Mouse (Mus musculus): ENCODE measurements around the gene Gm9903. TPM values are rescaled to one million over a fixed set of nuclear protein-coding genes. Genes with fewer than 3 reads are reported as not detected.

Gene Gm9903
- polyA plus RNA-seq, 1 experiment from 2014 or later = 0.64 TPM

GRCm38 (mm10) chr5:33605314-33605713 is 24.4 kb upstream of the Gm9903 start:
- Histone ChIP-seq H3K9me3 (replicated peaks; ENCODE audit: low read length) (no peaks in the 10 kb centered on the region), H3K27me3 (ENCODE audit: insufficient read depth, low read length) (no peaks in the 10 kb centered on the region), H3K27ac (no peak overlapping the region), H3K4me1 (replicated peaks; ENCODE audit: insufficient read depth, low read length) (no peaks in the 10 kb centered on the region), H3K4me3 (replicated peaks; ENCODE audit: low read depth, low read length) (no peak overlapping the region), H3K36me3 (ENCODE audit: insufficient read depth, low read length) (peaks cover 29% of the 10 kb centered on the region), H3K4me2 (ENCODE audit: low read length) (no peak overlapping the region), H3K9ac (ENCODE audit: low read depth, low read length) (no peak overlapping the region)
- ATAC-seq (replicated peaks; ENCODE audit: low FRiP score, low read depth) = no peak
- no peak for TF ChIP-seq CTCF (IDR thresholded peaks at IDR 0.05; ENCODE audit: low read depth)
- no peak for DNase-seq (ENCODE audit: low spot score)
- 66% methylated on average over 5 of the region's 5 CpGs for WGBS

GRCm38 (mm10) chr5:33606631-33607030 is 23.1 kb upstream of the Gm9903 start:
- Histone ChIP-seq H3K9ac (ENCODE audit: low read depth, low read length) (no peak overlapping the region), H3K4me2 (ENCODE audit: low read length) (no peak overlapping the region), H3K4me3 (replicated peaks; ENCODE audit: low read depth, low read length) (no peak overlapping the region), H3K36me3 (ENCODE audit: insufficient read depth, low read length) (peaks cover 29% of the 10 kb centered on the region), H3K4me1 (replicated peaks; ENCODE audit: insufficient read depth, low read length) (no peaks in the 10 kb centered on the region), H3K27ac (no peak overlapping the region), H3K9me3 (replicated peaks; ENCODE audit: low read length) (no peaks in the 10 kb centered on the region), H3K27me3 (ENCODE audit: insufficient read depth, low read length) (no peaks in the 10 kb centered on the region)
- DNase-seq (ENCODE audit: low spot score) = no peak
- no peak for ATAC-seq (replicated peaks; ENCODE audit: low FRiP score, low read depth)
- no peak for TF ChIP-seq CTCF (IDR thresholded peaks at IDR 0.05; ENCODE audit: low read depth)
- WGBS = 63% methylated on average over 7 of the region's 7 CpGs

GRCm38 (mm10) chr5:33607434-33607833 is 22.3 kb upstream of the Gm9903 start:
- WGBS = 97% methylated on average over 15 of the region's 15 CpGs
- no peak overlapping the region for H3K27ac ChIP-seq
- H3K27me3 ChIP-seq (ENCODE audit: insufficient read depth, low read length) = no peaks in the 10 kb centered on the region
- peaks cover 32% of the 10 kb centered on the region for H3K36me3 ChIP-seq (ENCODE audit: insufficient read depth, low read length)
- no peak for DNase-seq (ENCODE audit: low spot score)
- no peak overlapping the region for H3K4me3 ChIP-seq (replicated peaks; ENCODE audit: low read depth, low read length)
- peak overlapping the region; percentile 13; the same call in 1 of the 2 replicates for H3K9ac ChIP-seq (ENCODE audit: low read depth, low read length)
- ATAC-seq (replicated peaks; ENCODE audit: low FRiP score, low read depth) = no peak
- H3K4me2 ChIP-seq (ENCODE audit: low read length) = no peak overlapping the region
- H3K4me1 ChIP-seq (replicated peaks; ENCODE audit: insufficient read depth, low read length) = no peaks in the 10 kb centered on the region
- no peaks in the 10 kb centered on the region for H3K9me3 ChIP-seq (replicated peaks; ENCODE audit: low read length)
- no peak for TF ChIP-seq CTCF (IDR thresholded peaks at IDR 0.05; ENCODE audit: low read depth)

- Histone ChIP-seq H3K4me2 (ENCODE audit: low read length) (no peak overlapping the region), H3K27me3 (ENCODE audit: insufficient read depth, low read length) (no peaks in the 10 kb centered on the region), H3K27ac (no peak overlapping the region), H3K4me3 (replicated peaks; ENCODE audit: low read depth, low read length) (no peak overlapping the region), H3K36me3 (ENCODE audit: insufficient read depth, low read length) (peaks cover 32% of the 10 kb centered on the region), H3K4me1 (replicated peaks; ENCODE audit: insufficient read depth, low read length) (no peaks in the 10 kb centered on the region), H3K9ac (ENCODE audit: low read depth, low read length) (no peak overlapping the region), H3K9me3 (replicated peaks; ENCODE audit: low read length) (no peaks in the 10 kb centered on the region)
- no peak for TF ChIP-seq CTCF (IDR thresholded peaks at IDR 0.05; ENCODE audit: low read depth)
- DNase-seq (ENCODE audit: low spot score) = no peak
- 72% methylated on average over 1 of the region's 1 CpGs for WGBS
- ATAC-seq (replicated peaks; ENCODE audit: low FRiP score, low read depth) = no peak
Observed at GRCm38 (mm10) chr5:33609226-33609625, 20.5 kb upstream of the Gm9903 start.

GRCm38 (mm10) chr5:33611795-33612194 is 17.9 kb upstream of the Gm9903 start:
- H3K36me3 ChIP-seq (ENCODE audit: insufficient read depth, low read length) = peaks cover 27% of the 10 kb centered on the region
- 97% methylated on average over 1 of the region's 1 CpGs for WGBS

GRCm38 (mm10) chr5:33614391-33614790 is 15.3 kb upstream of the Gm9903 start:
- DNase-seq (ENCODE audit: low spot score) (no peak), ATAC-seq (replicated peaks; ENCODE audit: low FRiP score, low read depth) (no peak)
- no peaks in the 10 kb centered on the region for H3K4me1 ChIP-seq (replicated peaks; ENCODE audit: insufficient read depth, low read length)
- no peak overlapping the region for H3K4me3 ChIP-seq (replicated peaks; ENCODE audit: low read depth, low read length)
- H3K27ac ChIP-seq = no peak overlapping the region
- no peak overlapping the region for H3K4me2 ChIP-seq (ENCODE audit: low read length)
- no peaks in the 10 kb centered on the region for H3K9me3 ChIP-seq (replicated peaks; ENCODE audit: low read length)
- WGBS = 78% methylated on average over 6 of the region's 6 CpGs
- H3K9ac ChIP-seq (ENCODE audit: low read depth, low read length) = no peak overlapping the region
- TF ChIP-seq CTCF (IDR thresholded peaks at IDR 0.05; ENCODE audit: low read depth) = no peak
- no peaks in the 10 kb centered on the region for H3K27me3 ChIP-seq (ENCODE audit: insufficient read depth, low read length)
- peaks cover 11% of the 10 kb centered on the region for H3K36me3 ChIP-seq (ENCODE audit: insufficient read depth, low read length)

More at GRCm38 (mm10) chr5:33611795-33612194, 17.9 kb upstream of the Gm9903 start:
- TF ChIP-seq CTCF (IDR thresholded peaks at IDR 0.05; ENCODE audit: low read depth) = no peak
- no peak overlapping the region for H3K4me3 ChIP-seq (replicated peaks; ENCODE audit: low read depth, low read length)
- ATAC-seq (replicated peaks; ENCODE audit: low FRiP score, low read depth) = no peak
- no peak overlapping the region for H3K4me2 ChIP-seq (ENCODE audit: low read length)
- no peak overlapping the region for H3K27ac ChIP-seq
- no peak for DNase-seq (ENCODE audit: low spot score)
- no peaks in the 10 kb centered on the region for H3K9me3 ChIP-seq (replicated peaks; ENCODE audit: low read length)
- H3K4me1 ChIP-seq (replicated peaks; ENCODE audit: insufficient read depth, low read length) = no peaks in the 10 kb centered on the region
- H3K9ac ChIP-seq (ENCODE audit: low read depth, low read length) = no peak overlapping the region
- H3K27me3 ChIP-seq (ENCODE audit: insufficient read depth, low read length) = no peaks in the 10 kb centered on the region

- H3K9me3 ChIP-seq (replicated peaks; ENCODE audit: low read length) = no peaks in the 10 kb centered on the region
- 71% methylated on average over 2 of the region's 2 CpGs for WGBS
- no peaks in the 10 kb centered on the region for H3K27me3 ChIP-seq (ENCODE audit: insufficient read depth, low read length)
- no peak overlapping the region for H3K27ac ChIP-seq
- H3K4me1 ChIP-seq (replicated peaks; ENCODE audit: insufficient read depth, low read length) = peaks cover under 1% of the 10 kb centered on the region; the same call in 1 of the 2 replicates
- no peak overlapping the region for H3K4me3 ChIP-seq (replicated peaks; ENCODE audit: low read depth, low read length)
- no peak for DNase-seq (ENCODE audit: low spot score)
- no peak for TF ChIP-seq CTCF (IDR thresholded peaks at IDR 0.05; ENCODE audit: low read depth)
- no peak overlapping the region for H3K9ac ChIP-seq (ENCODE audit: low read depth, low read length)
- 0 out of 2 replicates have a peak, but pooled peaks cover 6% of the 10 kb centered on the region for H3K36me3 ChIP-seq (ENCODE audit: insufficient read depth, low read length)
- H3K4me2 ChIP-seq (ENCODE audit: low read length) = no peak overlapping the region
- ATAC-seq (replicated peaks; ENCODE audit: low FRiP score, low read depth) = no peak
Observed at GRCm38 (mm10) chr5:33622671-33623070, 7.1 kb upstream of the Gm9903 start.
